Mouse (Mus musculus) hindlimb bud, embryonic 11.5 days (tissue): ENCODE results near the gene Rad51b.

ENCODE experiments used
- DNase-seq: peaks from one replicate; pipeline ENCODE4 v3.0.0-alpha.2; 2012; ENCODE audit warnings: low read depth, low spot score; ENCODE audit errors: extremely low spot score

Gene Rad51b

GRCm38 (mm10) chr12:79633458-79634106 lies 336.5 kb downstream of the Rad51b start:
- no peak for DNase-seq

GRCm38 (mm10) chr12:79641570-79642285 lies 344.6 kb downstream of the Rad51b start:
- no peak for DNase-seq

DNA sequence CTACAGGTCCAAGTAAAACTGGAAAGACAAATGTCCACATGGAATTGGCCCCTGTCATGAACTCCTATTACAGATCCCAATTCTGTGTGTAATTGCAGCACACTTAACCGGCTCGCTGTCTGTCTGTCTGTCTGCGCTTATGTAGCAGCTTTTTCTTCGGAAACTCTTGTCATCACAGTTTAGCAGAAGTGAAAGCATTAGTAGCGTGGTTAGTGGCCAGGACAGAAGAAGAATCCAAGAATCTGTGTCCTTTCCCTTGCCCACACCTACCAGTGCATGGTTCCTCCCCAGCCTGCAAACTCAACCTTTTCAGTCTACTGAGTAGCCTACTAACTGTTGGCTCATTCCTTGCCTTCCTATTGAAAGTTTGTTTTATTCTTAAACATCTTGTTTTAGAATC lies 345.6 kb downstream of the Rad51b start:
- DNase-seq, result no peak

- no peak for DNase-seq
These were observed 348.6 kb downstream of the Rad51b start for GRCm38 (mm10) chr12:79645656-79646055.

- no peak for DNase-seq
These were observed 349.6 kb downstream of the Rad51b start for GRCm38 (mm10) chr12:79646646-79647164.

GRCm38 (mm10) chr12:79647382-79647781 lies 350.3 kb downstream of the Rad51b start:
- no peak for DNase-seq

DNA sequence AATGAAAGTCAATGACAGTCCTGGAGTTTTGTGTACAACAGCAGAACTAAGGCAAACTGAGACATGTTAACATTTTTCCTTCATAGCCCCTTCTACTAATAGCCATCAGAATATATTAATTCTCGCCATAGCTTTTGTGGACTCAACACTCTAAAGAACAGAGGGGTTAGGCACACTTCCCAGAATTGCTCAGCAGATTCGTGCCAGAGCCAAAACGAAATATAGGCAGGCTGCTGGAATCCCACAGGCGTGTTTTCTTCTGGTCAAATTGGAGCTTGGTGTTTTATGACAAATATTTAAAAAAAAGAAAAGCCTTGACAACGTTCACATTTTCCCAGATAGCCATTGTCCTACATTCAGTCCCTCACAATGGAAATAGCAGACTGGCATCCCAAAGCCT lies 350.9 kb downstream of the Rad51b start:
- DNase-seq, result no peak

GRCm38 (mm10) chr12:79648812-79649700 lies 352.0 kb downstream of the Rad51b start:
- DNase-seq, result no peak

GRCm38 (mm10) chr12:79649796-79650195 lies 352.7 kb downstream of the Rad51b start:
- DNase-seq, result no peak

DNA sequence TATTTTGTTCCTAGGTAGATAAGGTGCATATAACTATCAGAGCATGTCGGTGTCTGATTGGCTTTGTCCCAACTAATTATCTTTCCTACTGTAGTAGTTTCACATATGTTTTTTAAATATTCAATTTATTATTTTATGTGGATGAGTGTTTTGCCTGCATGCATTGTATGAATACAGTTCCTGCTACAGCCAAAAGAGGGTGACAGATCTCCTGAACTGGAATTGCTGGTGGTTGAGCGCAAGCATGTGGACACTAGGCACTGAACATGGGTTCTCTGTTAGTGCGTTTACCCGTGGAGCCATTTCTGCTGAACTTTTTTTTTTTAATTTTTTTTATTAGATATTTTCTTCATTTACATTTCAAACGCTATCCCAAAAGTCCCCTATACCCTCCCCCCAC lies 358.1 kb downstream of the Rad51b start:
- no peak for DNase-seq

DNA sequence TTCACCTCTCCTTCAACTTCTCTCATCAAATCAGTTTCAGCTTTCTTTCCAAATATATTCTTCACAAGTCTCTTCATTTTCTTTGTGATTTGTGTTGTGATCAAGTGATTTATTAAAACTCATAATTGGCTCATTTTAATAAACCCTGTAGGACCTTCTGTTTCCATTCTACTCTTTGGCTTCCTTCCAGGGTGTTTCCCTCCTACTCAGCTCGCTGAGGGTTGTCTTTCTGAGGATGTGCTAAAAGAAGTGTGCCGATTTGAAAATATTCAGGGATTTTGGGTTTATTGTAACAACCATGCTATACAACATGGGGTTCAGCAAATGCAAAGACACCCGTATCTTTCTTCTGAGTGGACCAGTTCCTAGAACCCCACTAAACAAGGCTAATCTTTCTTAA lies 361.8 kb downstream of the Rad51b start:
- no peak for DNase-seq

- no peak for DNase-seq
These were observed 364.2 kb downstream of the Rad51b start for GRCm38 (mm10) chr12:79661270-79661669.

GRCm38 (mm10) chr12:79663131-79663892 lies 366.2 kb downstream of the Rad51b start:
- DNase-seq, result no peak

- no peak for DNase-seq
These were observed 367.0 kb downstream of the Rad51b start for GRCm38 (mm10) chr12:79663893-79664574.

DNA sequence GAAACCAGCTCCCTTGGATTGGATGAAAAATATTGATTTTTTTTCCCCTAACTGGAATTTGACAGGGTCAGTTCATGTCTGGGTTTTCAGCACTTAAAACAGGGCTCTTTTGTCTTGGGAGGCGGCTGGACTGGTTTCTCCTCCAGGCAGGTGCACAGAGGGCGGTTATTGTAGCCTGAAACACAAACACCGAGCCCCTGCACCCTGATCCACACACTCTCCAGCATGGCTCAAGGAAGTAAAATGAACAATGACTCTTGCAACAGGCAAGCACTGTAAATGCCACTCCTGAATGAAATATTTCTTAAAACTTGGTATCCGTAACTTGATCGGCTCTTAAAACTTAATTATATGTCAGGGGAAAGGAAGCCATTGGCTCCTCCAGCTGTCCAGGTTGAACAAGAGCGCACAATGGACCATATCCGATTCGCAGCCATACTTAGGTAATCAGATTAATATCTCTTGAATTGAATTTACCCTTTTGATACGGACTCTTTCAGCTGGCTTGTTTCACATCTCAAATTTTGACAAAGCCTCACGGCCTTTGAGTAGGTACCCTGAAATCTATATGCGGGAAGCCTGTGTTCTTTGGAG lies 377.9 kb downstream of the Rad51b start:
- no peak for DNase-seq

DNA sequence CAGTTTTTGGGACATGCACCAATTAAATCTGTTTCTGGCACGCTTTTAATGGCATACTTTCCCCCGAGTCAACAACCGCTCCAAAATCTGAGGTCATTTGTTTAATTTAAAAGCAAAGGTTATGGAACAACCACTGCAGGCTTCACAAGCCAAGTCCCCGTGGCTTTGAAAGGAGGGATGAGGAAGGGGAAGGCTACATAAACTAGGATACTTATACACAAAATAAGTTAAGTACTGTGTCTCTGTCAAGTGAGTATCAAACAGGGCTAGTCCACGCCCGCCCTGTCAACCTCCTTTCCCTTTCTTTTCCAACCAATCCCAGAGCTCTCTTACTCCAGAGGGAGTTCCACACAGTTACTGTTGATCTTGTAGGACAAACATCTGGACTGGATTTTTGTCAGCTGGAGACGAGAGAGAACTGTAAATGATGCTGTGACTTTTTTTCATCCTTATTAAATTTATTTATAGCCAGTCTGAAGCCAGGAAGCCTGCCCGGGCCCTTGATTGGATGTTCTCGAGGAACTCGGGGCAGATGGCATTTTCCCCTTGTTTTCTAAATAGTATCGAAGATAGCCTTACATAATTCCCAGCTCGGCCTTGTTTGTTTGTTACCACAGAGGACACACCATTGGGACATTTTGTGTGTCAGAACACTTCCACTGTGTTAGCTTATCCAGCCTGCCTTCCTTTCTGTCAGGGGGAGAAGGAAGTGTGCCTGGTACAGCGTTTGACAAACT lies 378.5 kb downstream of the Rad51b start:
- no peak for DNase-seq

DNA sequence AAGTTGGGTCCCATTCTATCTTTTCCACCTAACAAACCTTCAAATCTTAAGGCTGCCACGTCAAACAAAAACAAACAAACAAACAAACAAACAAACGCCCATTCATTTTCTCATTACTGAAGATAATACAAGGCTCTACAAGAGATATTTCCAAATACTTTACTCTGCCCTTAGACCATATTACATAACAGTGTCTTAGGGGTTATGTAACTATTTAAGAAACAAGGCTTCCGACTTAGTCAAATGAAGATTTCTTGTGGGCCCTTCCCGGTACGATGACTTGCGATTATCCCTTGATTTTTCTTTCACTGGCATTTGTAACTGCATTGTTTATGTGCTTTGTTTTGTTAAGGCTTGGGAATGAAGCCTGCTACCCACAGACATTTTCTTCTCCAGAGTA lies 379.2 kb downstream of the Rad51b start:
- DNase-seq, result no peak

GRCm38 (mm10) chr12:79676896-79677295 lies 379.8 kb downstream of the Rad51b start:
- DNase-seq, result no peak

DNA sequence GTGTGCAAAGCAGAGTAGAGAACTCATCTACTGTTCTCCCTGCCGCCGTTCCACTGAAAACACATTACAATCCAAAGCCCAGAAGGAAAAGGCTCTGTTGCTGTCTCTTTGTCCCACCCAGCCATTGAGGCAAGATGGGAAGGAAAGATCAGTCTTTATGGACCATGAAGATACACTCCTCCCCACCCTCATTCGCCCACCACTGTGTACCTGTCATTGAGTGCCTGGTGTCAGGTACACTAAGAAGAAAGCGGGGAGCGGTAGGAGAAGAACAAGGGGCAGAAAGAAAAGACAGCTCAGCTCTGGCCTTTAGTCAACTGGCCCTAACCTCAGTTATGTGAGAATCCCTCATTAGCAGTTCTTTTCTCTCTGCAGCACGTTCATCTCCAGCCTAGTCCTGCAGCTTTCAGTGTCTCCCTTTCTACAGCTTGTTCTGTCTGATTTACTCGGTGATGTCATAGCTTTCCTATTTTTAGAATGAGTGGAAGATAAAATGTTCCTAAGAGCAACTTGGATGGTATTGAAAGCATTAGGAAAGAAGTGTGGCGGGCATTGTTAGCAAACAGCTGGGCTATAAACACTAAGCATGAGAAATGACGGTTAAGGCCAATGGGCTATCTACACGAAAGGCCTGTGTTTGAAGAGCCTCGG lies 382.3 kb downstream of the Rad51b start:
- no peak for DNase-seq
